Mouse (Mus musculus) spleen, adult 2 months (tissue): Measurements from ENCODE around the gene Tmem174. TPM values are rescaled to one million over a fixed set of nuclear protein-coding genes. Genes with fewer than 3 reads are reported as not detected.

Experiments
- DNase-seq, 2 experiments: peaks; one replicate each; pipeline versions ENCODE4 v3.0.0 to v3.0.0-alpha.2; 2012 to 2021; ENCODE audit warnings: low spot score in 2 of 2, low read depth in 1 of 2
- H3K27ac ChIP-seq: fragments of 200-500 bp; 2 replicates; pipeline ENCODE4 v1.5.1; 2012; ENCODE audit warnings: low read length, inconsistent platforms; ENCODE audit not compliant: insufficient read depth
- H3K27me3 ChIP-seq: fragments of 200-500 bp; 2 replicates; pipeline ENCODE4 v1.6.1; 2012; ENCODE audit warnings: mild to moderate bottlenecking, moderate library complexity, low read length, inconsistent platforms; ENCODE audit not compliant: control insufficient read depth, insufficient read depth
- H3K36me3 ChIP-seq: fragments of 200-500 bp; 2 replicates; pipeline ENCODE4 v1.6.1; 2012; ENCODE audit warnings: mild to moderate bottlenecking, low read length, inconsistent platforms; ENCODE audit not compliant: control insufficient read depth, insufficient read depth
- H3K4me1 ChIP-seq: fragments of 200-500 bp; 2 replicates; pipeline ENCODE4 v1.6.1; 2011; ENCODE audit warnings: inconsistent platforms; ENCODE audit not compliant: control insufficient read depth, insufficient read depth, insufficient read length
- H3K4me3 ChIP-seq: fragments of 200-500 bp; 2 replicates; pipeline ENCODE4 v1.5.1; 2011; ENCODE audit warnings: mild to moderate bottlenecking, inconsistent platforms; ENCODE audit not compliant: insufficient read depth, insufficient read length; ENCODE audit errors: extremely low read depth
- CTCF ChIP-seq: fragments of 200-500 bp; IDR thresholded peaks from 2 replicates; pipeline ENCODE4 v1.5.1; 2011; ENCODE audit warnings: mild to moderate bottlenecking, inconsistent platforms; ENCODE audit not compliant: insufficient read depth, insufficient read length, insufficient replicate concordance; ENCODE audit errors: extremely low read depth
- POLR2A ChIP-seq: fragments of 200-500 bp; IDR thresholded peaks from 2 replicates; pipeline ENCODE4 v1.6.1; 2011; ENCODE audit warnings: low read depth, low read length, inconsistent platforms
- WGBS: fragments of 180-500 bp; shearing (Covaris S2); methylation state at CpG from one replicate; pipeline ENCODE4 v1.1.7; 2018; 5-methylcytosine and 5-hydroxymethylcytosine counted together
- polyA plus RNA-seq: library from polyadenylated mRNA; depleted of rRNA; stranded (reverse); fragments of >200 nt; gene quantifications from 2 replicates; pipeline ENCODE4 v1.2.3, GENCODE M21; 2012

Tmem174 gene
- polyA plus RNA-seq, 1 experiment = 0.04 TPM

DNA sequence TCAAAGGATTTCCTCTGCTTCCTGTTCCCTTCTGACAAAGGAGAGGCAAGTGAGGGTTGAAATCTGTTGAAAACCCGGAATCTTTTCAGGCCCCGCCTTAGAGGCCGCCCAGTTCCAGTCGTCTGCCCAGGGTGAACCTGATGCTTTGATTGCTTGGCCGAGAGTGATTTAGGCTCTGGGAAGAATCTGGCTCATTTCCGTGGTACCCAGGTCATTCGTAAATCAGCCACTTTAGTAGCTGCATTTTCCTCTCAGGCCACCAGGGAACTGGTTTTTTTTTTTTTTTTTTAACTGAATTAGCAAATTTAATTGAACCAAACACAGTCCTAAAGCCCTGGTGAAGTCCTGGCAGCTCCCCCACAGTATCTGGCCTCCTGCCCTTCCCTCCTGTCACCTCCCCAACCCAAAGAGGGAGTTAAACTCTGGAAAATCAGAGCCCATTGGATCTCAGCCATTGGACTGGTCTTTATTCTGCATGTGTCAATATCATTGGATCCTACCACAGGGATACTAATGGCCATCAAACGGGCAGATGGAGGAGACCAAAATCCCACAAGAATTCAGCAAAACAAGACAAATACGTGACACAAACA lies 29.2 kb downstream of the Tmem174 start:
- H3K4me3 ChIP-seq = no peak overlapping the region
- no peak for DNase-seq
- H3K4me1 ChIP-seq = no peaks in the 10 kb centered on the region
- TF ChIP-seq CTCF (no peak), POLR2A (no peak)
- no peak overlapping the region for H3K27ac ChIP-seq
- no peaks in the 10 kb centered on the region for H3K27me3 ChIP-seq
- WGBS = 62% methylated on average over 9 of the region's 9 CpGs
- H3K36me3 ChIP-seq = no peaks in the 10 kb centered on the region

DNA sequence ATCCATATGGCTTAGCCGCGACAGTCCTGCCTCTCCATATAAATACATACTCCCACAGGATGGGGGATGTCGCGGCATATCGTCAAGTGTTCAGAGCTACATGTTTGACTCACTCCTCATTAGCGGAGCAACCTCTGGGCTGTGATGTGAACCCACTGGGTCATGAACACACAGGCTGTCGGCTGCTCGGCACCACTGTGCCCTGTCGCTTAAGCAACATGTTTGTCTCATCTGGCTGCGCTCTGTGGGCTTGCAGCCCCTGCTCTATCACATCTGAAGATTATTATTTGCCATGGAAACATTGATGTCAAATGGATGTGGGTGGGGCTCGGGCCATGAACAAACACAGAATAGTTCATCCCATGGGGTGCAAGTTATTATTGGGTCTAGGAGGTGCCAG lies 33.4 kb downstream of the Tmem174 start:
- Histone ChIP-seq H3K27me3 (no peaks in the 10 kb centered on the region), H3K4me1 (no peaks in the 10 kb centered on the region), H3K4me3 (no peak overlapping the region), H3K36me3 (no peaks in the 10 kb centered on the region), H3K27ac (no peak overlapping the region)
- TF ChIP-seq POLR2A = no peak
- TF ChIP-seq CTCF = no peak
- 93% methylated on average over 11 of the region's 11 CpGs for WGBS
- no peak for DNase-seq

GRCm38 (mm10) chr13:98596746-98597145 lies 40.5 kb downstream of the Tmem174 start:
- H3K4me1 ChIP-seq = no peaks in the 10 kb centered on the region
- no peak for DNase-seq
- no peaks in the 10 kb centered on the region for H3K27me3 ChIP-seq
- WGBS = 90% methylated on average over 4 of the region's 4 CpGs
- H3K27ac ChIP-seq = no peak overlapping the region
- no peak overlapping the region for H3K4me3 ChIP-seq
- H3K36me3 ChIP-seq = no peaks in the 10 kb centered on the region
- TF ChIP-seq CTCF = no peak
- TF ChIP-seq POLR2A = no peak

DNA sequence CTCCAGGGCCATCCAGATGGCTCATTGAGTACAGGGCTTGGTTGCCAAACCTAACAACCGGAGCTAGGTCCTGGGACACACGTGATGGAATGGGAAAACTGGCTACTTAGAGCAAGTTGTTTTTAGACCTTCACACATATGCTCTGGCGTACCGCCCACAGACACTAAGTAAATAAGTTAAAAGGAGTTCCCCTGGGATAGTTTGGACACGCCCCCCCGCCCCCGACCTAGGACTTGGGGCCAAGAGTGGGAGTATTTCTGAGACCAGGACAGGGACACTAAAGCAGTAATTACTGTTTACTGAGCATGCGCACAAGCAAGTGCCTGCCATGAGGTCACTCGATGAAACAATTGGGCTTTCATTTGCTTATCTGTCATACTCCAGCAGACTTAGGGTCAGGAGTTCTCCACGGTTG lies 42.5 kb downstream of the Tmem174 start:
- no peak for DNase-seq
- WGBS = 90% methylated on average over 10 of the region's 10 CpGs
- H3K36me3 ChIP-seq = no peaks in the 10 kb centered on the region
- H3K27me3 ChIP-seq = no peaks in the 10 kb centered on the region
- no peak overlapping the region for H3K4me3 ChIP-seq
- no peaks in the 10 kb centered on the region for H3K4me1 ChIP-seq
- TF ChIP-seq POLR2A = no peak
- TF ChIP-seq CTCF = no peak
- no peak overlapping the region for H3K27ac ChIP-seq

DNA sequence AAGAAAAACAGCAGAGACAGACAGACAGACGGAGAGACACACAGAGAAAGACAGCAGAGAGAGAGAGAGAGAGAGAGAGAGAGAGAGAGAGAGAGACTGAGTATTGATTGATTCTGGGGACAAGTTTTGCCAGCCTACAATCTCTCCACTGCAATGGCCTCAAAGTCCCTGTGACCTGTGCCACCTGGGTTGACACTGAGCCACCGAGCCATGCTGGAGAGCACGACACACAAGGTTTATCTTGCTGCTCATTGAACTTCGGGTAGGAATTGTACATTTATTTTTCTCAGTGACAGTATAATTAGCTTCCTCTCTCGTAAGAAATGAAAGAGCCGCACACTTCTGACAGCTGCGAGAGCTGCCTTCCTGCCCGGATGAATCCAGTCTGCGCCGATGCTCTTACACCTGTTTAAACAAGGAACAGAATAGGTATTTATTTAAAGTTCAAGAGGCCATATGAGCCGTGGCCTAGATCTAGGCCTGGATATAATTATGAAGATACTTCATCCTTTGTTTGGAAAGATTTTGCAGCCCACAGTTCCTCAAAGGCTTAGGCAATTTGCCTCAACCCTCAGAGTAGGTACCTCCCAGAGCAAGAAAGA lies 43.2 kb downstream of the Tmem174 start:
- H3K36me3 ChIP-seq = no peaks in the 10 kb centered on the region
- no peaks in the 10 kb centered on the region for H3K4me1 ChIP-seq
- no peak overlapping the region for H3K4me3 ChIP-seq
- peaks cover under 1% of the 10 kb centered on the region; the same call in 1 of the 2 replicates for H3K27me3 ChIP-seq
- H3K27ac ChIP-seq = no peak overlapping the region
- WGBS = 85% methylated on average over 11 of the region's 11 CpGs
- TF ChIP-seq CTCF = no peak
- no peak for TF ChIP-seq POLR2A
- DNase-seq = no peak

DNA sequence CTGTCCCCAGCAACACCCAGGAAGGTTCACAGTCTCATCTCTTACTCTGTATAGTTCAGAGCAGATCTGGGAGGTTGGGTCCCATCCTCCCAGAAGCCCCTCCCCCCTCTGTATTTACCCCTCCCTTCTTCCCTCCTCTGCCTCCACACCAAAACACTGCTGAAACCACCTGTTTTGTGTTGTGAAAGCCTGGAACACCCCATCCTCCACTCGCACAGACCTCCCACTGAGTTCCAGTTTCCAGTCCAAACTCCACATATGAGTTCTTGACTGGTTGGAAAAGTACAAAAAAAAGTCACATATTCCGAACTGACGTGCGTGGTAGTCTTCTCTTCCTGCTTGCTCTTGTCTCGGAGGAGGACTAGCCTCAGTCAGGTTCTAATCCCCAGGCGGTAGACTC lies 45.8 kb downstream of the Tmem174 start:
- 84% methylated on average over 6 of the region's 6 CpGs for WGBS
- peaks cover 2% of the 10 kb centered on the region; the same call in 1 of the 2 replicates for H3K4me1 ChIP-seq
- peaks cover 11% of the 10 kb centered on the region; the same call in 1 of the 2 replicates for H3K27me3 ChIP-seq
- H3K4me3 ChIP-seq = no peak overlapping the region
- no peak overlapping the region for H3K27ac ChIP-seq
- TF ChIP-seq POLR2A (no peak), CTCF (no peak)
- no peak for DNase-seq
- no peaks in the 10 kb centered on the region for H3K36me3 ChIP-seq
